Mouse (Mus musculus): Measurements from ENCODE around the gene 1700037H04Rik.
A peak's percentile ranks its signal among the peaks of the same experiment; 100 is the strongest.

- TF ChIP-seq CTCF (IDR thresholded peaks at IDR 0.05; ENCODE audit: insufficient read depth, low read depth, low read length) (0 out of 2 replicates have a peak, but pooled peaks have one; percentile 15), POLR2A (IDR thresholded peaks at IDR 0.05; ENCODE audit: insufficient read depth, low read depth, low read length) (no peak)
Observed at GRCm38 (mm10) chr2:131142592-131142991, 17.3 kb downstream of the 1700037H04Rik start.
